Mouse (Mus musculus): ENCODE results near the gene Lin7a. TPM values are rescaled to one million over a fixed set of nuclear protein-coding genes. Genes with fewer than 3 reads are reported as not detected.

Lin7a gene
- total RNA-seq, 2 experiments from 2014 or later, result 2.7 to 3.5 TPM

DNA sequence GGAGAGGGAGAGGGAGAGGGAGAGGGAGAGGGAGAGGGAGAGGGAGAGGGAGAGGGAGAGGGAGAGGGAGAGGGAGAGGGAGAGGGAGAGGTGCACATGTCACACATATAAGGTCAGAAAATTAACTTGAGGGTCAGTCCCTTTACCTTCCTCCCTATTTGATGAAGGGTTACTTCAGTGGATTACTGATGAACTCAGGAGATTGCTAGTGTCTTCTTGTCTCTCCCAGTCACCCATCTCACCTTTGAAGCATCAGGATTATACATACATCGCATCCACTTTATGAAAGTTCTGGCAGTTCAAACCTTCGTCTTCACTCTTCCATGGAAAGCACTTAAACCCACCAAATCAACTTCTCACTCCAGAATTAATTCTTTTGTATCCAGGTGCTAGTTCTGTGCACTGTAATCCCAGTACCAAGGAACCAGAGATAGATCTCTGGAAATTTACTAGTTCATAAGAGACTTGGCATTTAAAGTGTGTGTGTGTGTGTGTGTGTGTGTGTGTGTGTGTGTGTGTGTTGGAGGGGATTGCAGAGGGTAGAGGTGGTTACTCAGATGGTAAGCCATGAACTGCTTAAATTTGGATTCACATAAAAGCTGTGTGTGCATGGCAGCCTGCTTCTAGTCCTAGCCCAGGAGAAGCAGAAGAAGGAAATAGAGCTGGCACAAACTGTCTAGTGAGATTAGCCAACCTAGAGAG lies 19.5 kb upstream of the Lin7a start:
- DNase-seq, result no peak

DNA sequence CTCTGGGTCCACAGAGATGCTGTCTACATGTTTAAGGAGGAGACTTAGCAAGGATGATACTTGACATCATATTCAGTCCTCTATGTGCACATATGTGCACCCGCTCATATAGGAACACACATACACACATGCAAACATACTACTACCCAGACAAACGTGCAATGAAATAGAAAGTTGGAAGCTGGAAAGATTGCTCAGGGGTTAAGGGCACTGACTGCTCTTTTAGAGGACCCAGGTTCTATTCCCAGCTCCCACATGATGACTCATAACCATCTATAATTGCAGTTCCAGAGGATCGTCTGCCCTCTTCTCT lies 19.0 kb upstream of the Lin7a start:
- no peak for DNase-seq

DNA sequence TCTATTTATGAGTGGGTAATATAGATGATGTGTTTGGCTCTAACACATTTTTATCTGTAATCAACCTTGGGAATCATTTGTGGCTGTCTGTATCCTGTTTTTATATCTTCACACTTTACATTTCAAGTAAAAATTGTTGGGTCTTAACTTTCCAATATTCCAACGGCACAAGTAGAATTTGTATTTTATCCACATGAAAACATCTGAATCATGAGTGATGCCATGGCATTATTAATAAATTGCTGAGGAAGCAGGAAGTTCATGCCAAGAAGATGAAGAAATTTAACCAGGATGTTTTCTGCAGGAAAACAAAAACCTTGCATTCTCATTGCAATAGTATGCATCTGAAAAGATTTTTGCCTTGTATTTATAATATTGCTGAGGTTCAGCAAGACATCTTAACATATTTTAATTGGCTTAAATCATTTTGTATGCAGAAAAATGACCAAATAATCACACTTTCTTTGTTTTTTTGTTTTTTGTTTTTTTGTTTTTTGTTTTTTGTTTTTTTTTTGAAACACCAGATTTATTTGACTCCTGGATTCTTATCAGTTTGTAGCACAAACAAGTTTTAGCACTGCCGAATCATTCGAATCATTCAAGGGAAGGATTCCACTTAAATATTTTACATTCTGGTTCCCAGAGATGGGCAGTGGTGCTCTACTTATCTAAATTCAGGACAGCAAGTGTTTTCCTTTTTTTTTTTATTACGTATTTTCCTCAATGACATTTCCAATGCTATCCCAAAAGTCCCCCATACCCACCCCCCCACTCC lies 18.1 kb upstream of the Lin7a start:
- DNase-seq, result no peak

DNA sequence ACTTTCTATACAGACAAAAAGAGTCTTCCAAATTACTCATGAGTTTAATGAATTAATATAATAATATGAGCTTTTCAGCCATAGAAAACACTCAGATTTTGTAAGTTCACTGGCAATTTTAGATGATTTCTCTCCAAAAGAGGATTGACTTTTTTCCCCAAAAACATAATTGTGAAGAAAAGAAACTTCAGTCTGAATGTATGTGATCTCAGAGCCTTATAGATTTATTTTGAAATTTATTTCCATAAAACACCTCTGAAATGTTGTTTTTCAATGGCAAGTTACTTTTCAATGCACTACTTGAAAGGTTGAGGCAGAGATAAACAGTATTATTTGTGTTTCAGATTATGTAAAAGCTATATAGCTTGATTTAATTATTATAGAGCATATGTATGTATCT lies 16.8 kb upstream of the Lin7a start:
- DNase-seq, result no peak

DNA sequence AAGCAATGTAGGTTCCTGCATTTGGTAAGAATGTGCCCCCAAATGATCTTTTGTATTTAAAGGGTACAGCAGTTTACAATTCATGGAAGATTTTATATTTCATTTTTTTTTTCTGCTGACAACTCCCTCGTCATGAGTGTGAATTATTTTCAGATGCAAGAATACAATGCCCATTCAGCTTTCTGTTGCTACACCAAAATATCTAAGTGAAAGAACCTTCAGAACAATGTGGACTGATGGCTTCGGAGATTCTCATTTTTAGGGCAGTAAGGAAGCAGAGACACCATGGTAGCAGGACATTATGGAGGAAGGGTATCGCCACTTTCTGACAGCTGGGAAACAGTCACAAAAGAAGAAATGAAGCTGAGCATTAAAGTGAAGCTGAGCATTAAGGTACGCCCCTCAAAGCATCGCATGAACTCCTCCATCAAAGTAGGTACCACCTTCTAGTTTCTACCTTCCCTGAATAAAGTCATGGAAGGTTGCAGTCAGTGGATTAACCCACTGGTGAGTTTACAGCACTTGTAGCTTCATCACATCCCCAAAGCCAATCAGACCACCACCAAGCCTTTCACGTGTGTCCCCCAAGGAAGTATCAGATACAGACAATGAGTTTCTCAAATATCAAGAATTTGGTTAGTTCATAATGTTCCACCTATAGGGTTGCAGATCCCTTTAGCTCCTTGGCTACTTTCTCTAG lies 16.0 kb upstream of the Lin7a start:
- no peak for DNase-seq

DNA sequence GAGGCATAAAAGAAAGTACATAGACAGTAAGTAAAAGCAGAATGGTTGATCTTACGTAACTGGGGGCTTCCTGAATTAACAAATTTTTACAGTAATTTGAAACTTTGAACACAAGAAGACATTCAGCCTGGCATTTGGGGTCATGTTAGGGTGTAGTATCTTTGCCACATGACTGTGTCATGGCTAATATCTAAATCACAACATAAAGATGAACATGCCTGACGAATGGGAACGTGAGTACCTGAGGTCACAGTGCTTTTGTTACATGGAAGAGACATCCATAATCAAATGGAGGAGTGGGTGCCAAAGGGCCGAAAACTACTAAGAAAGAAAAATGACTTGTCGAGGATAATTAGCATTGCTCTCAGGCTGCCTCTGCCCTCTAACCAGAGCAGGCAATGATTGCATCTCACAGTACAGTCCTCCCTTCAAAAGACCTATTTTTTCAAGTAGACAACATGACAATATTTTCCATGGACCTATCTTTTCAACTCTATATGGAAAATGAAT lies 15.0 kb upstream of the Lin7a start:
- no peak for DNase-seq

DNA sequence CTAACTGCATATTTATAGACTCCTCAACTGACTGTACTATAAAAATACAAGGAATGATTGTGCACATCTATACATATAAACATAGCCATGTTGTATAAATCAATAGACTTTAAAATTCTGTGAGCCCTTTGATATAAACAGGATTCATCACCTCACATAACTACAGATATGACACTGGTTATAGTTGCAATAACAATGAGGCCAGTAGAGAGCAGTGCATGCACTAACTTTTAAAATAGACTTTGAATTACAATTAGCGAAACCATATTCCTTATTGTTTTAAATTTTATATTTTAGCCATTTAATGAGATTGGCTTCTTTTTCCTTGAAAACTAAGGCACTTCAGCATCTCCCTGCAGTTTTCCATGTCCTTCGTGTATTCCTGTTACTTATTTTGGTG lies 11.1 kb upstream of the Lin7a start:
- no peak for DNase-seq

DNA sequence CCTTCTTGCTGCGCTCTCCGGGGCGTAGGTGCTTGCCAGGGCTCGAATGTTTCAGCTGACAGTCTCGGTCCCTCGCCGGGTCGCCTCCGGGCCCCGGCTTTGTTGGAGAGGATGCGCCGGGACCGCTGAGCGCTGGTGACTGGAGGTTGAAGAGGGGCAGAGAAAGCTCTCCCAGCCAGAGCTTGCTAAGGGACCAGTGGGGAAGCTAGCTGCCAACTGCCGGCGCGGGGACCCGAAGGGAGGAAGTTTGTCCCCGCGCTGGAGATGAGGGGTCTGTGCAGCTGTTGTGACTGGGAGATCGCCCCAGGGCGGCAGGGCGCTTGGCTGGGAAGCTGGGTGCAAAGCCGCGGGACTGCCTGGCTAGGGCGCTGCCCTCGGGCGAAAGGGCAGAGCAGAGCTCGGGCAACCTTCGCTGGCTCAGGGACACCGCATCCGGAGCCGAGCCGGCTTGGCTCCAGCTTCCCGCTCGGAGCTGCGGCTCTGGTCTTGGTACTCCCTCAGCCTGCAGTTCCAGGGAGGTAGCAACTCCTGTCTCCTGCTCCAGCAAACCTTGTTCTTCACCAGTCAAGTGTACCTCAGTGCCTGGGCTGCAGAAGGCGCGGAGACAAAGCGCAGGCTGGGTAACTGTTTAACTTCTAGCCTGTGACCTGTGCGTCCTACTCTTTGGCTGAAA lies 781 bp downstream of the Lin7a start:
- peak; percentile 31 for DNase-seq

DNA sequence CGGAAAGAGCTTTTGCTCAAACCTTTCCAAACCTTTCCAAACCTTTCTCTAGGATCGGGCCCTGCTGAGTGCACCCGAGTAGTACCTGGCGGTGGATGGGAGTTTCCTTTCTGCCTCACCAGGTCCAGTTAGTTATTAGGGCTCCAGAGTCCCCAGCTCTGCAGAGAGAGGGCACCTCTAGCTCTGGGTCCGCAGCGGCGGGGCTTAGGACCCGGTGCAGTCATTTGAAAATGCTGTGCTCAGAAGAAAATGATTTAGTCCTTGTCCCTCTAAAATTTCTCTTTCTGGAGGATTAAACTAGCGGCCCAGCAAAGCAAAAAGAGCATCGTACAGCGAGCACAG lies 1.3 kb downstream of the Lin7a start:
- peak; percentile 4 for DNase-seq

DNA sequence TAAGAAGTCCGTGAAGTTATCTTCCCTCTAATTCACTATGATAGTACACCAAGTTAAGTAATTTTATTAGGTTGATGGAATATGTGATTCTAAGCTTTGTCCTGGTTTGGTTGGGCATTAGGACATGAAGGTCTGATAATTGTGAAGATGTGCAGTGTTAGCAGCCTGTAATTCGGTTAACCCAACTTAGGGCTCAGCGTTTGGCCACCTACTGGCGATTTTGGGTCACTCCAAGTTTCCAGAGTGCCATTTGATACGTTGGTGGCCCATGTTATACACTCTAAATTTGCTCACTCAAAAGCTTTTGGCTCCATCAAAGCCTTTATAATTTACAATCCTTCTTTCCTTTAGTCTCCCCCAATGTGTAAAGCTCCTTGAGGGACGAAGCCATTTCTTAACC lies 2.4 kb downstream of the Lin7a start:
- DNase-seq, result no peak

DNA sequence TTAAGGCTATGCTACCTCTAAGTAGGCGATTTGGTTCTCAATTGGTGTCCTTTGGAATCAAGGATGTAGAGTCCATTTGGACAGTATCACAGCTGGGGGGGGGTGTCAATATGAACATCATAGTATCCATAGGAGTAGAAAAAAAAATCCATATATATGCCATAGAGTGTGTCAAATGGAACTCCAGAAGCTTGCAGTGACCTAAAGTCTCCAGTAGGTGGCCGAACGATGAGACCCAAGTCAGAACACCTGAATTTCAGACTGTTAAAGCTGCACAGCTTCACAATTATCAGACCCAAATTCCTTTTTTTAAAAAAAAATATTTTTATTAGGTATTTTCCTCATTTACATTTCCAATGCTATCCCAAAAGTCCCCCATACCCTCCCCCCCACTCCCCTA lies 3.3 kb downstream of the Lin7a start:
- no peak for DNase-seq

DNA sequence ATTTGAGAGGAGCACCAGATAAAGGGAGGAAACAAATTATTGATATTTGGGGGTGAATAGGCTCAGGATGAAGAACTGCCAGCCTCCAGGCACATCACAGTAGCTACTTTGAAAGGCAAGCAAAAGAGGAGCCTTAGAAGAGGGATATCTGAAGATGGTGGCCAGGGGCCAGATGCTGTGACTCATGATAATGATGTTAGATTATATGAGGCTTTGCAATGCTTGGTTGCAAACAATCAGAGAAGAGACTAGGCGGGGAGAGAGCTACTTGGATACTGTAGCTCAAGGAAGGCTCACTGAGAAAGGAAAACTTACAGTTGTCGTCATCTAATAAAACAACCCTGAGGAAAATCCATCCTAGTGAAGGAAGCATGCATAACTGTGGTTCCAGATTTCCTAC lies 5.2 kb downstream of the Lin7a start:
- peak; percentile 10 for DNase-seq

DNA sequence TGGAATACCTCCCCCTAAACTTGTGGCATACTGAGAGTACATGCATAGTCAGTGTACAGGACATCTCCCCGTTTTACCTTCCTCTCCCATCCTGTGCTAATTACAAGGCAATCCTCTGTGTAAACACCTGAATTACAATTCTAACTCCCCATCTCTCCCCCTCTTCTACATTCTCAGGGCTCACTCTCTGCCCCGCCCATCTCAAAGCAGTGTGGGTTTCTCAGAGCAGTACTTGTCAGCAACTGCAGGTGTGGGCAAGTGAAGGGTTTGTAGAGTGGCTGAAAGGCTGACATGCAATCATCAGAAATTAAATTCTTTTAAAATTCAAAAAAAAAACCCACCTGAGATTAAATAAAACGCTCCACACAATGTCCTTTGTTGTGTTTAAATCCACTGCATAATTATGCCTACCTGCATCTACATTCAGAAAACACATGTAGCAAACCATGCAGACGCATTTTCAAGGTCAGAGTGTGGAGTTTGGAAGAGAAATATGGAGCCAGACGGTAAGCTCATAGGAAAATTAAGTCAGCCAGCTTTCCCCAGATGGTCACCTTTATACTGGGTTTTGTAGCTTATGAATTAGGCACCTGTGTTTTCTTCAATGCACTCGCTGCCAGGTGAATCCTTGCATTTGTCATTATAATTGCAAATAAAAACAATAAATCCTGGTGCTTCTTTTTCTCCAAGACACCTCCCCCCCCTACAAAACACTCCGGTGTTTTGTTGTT lies 22.6 kb downstream of the Lin7a start:
- DNase-seq, result no peak

DNA sequence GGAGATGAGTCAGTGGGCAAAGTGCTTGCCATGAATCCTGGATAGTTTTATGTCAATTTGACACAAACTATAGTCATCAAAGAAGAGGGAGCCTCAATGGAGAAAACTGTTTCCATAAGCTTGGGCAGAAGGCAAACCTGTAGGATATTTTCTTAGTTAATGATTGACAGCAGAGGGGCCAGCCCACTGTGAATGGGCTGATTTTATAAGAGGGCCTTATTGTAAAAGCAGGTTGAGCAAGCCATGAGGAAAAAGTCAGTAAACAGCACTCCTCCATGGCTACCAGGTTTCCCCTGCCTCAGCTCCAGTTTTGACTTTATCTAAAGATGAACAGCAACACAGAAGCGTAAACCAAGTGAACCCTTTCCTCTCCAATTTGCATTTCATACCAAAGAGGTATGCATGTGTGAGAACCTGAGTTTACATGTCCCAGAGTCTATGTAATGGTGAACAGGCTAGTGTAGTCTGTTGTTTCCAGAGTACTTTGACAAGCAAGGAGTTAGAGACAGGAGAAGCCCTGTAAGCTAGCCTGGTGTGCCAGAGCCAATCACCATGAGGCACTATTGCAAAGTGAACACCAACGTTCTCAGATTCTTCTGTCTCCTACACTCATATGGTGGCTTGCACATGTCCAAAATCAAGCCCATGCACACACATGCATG lies 29.2 kb downstream of the Lin7a start:
- no peak for DNase-seq

DNA sequence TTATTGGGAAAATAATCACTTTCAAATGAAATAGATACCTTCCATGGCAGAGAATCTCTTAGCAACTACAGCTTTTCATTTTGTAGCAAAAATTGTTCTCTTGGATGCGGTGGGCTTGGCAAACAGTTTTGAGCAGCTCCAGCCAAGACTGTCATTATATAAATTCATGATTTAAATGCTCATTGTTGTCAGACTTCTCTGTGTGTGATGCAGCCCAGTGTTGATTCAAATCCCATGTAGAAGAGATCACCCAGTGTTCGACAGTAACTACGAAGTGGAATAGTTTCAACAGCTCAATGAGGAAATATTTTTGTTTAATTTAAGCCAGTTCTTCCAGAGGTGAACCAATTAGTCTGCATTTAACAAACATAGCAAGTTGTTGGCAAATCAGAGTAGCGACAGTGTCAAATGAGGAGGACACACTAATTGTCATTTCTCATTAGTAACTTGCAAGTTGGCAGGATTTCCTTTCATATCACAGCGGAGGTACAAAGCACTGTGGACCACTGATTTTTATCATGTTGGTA lies 39.5 kb downstream of the Lin7a start:
- DNase-seq, result no peak

DNA sequence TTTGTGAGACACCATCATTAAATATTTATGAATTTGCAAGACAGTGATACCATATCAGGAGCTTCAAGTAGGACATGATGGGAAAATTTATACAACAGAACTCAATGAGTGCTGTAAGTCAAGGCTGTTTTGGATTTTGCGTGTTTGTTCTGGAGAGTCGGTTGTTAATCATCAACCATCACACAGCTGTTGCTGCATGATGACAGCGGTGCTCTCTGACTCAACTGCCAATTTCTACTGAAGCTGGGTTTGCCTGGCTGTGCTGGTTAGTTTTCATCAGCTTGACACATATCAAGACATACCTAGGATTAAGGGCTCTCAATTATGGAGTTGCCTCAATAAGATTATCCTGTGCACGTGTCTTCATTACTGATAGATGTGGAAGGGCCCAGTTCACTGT lies 41.1 kb downstream of the Lin7a start:
- DNase-seq, result no peak

DNA sequence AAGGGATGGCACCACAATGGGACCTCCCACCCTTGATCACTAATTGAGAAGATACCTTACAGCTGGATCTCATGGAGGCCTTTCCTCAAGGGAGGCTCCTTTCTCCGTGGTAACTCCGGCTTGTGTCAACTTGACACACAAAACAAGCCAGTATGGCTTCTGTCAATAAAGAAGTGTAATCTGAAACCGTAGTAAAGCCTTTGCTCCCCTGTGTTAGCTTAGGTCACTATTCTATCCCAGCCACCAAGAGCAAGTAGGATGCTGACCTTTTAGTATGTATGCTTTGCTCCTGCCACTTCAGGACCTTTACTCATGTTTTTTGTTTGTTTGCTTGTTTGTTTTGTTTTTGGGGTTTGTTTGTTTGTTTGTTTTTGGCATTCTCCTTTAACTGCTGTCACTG lies 41.9 kb downstream of the Lin7a start:
- DNase-seq, result no peak

DNA sequence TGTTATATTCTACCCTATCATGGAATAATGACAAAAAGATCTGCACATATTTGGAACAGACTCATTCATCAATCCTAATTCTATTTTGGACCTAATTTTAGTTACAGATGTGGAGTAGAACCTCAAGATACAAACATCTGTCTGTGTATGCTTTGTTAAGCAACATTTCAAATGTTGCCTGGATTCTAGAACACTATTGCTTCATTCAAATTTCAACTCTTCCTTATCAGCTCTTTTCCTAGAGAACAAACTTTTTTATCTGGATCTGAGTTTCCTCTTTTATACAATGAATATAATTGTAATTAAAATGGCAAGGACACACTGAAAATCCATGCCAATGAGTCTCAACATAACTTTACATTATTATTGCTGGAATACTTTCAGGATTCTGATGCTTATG lies 43.8 kb downstream of the Lin7a start:
- no peak for DNase-seq

DNA sequence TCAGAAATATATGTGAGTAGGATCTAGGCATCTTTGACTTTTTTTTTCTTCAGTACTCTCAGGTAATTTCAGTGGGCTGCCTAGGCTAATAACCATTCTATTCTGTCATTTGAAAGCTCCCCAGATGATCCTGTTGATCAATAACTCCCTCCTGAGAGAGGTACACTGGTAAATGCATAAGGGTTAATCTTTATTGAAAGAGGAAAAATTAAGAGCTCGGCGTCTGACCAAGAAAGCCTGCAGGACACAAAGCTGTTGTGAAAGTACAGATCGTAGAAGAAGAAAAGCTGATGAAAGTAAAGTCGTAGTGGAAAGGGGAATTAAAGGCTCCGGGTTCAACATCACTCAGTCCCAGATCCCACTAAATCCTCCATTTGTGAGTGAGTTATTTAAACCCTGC lies 44.2 kb downstream of the Lin7a start:
- DNase-seq, result no peak

DNA sequence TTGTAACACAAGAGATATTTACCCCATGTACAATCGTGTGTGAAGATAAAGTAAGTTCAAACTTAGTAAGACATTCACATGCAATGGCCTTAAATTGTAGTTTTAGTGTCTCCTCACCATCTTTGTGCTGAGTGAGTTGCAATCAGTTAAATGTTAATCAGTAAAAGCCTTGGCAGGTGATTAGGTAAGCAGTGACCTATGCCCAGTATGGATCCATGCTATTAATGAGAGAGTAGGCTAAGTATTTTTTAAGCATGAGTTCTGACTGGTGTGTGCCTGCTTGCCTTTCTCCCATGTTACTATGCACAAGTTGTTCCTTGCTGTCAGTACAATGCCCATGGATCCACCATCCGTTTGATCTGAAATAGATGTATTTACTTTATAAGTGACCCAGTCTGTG lies 44.6 kb downstream of the Lin7a start:
- DNase-seq, result no peak

DNA sequence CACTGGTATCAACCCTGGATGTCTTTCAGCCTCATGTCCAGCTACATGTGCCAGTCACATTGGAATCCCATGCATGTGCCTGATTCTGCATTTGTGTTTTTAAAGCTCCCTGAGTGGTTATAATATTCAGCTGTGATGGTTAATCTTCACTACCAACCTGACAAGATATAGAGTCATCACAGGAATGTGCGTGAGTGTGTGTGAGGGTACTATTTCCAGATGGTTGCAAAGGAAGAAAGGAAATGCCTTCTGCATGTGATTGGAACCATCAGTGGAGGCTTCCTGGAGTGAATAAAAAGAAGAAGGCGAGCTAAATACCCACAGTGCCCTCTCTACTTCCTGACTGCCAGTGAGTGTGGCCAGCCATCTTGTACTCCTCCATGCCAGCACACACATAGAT lies 48.2 kb downstream of the Lin7a start:
- DNase-seq, result no peak

DNA sequence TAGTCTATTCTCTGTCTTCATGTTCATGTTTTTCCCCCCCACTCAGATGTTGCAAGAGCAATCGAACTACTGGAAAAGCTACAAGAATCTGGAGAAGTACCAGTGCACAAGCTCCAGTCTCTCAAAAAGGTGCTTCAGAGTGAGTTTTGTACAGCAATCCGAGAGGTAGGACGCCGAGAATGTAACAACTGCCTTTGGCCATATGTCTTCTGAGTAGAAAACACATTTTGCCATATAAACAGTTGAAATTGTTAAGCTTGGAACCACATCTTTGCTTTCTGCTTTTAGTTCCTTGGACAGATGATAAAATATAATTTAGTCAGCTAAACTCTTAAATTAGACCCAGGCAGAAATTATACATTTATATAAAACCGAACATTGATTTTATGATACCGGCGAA lies 52.4 kb downstream of the Lin7a start:
- DNase-seq, result no peak

All from gastrocnemius, postnatal 10 days (tissue).